Mouse (Mus musculus) liver, embryonic 18 days (tissue): Measurements from ENCODE around the gene Drap1. TPM values are rescaled to one million over a fixed set of nuclear protein-coding genes. Genes with fewer than 3 reads are reported as not detected.

ENCODE experiments used
- polyA plus RNA-seq: library from polyadenylated mRNA; depleted of rRNA; stranded (reverse); fragments of >200 nt; gene quantifications from 2 replicates; pipeline ENCODE4 v1.2.3, GENCODE M21; 2012; rRNA removed

Gene Drap1
- polyA plus RNA-seq: 58.1 and 59.6 TPM in 2 replicates

GRCm38 (mm10) chr19:5424782-5425741, at the start of gene Drap1, which contains the start of gene AI837181:
Drap1 (minus strand) TSS chr19:5424979.
AI837181 (plus strand) TSS chr19:5425144.

GRCm38 (mm10) chr19:5473720-5474119, 48.9 kb upstream of the Drap1 start, which contains the start of gene Efemp2:
Efemp2 (plus strand) TSS chr19:5473954.

GRCm38 (mm10) chr19:5468374-5468773, 43.6 kb upstream of the Drap1 start, which contains the start of gene Ctsw:
Ctsw (minus strand) TSS chr19:5468507.

GRCm38 (mm10) chr19:5460465-5460911, 35.7 kb upstream of the Drap1 start, which contains the start of gene Fibp:
Fibp (plus strand) TSS chr19:5460615.

GRCm38 (mm10) chr19:5457746-5458442, 33.1 kb upstream of the Drap1 start, which contains the start of gene Ccdc85b:
Ccdc85b (minus strand) TSS chr19:5457894.

GRCm38 (mm10) chr19:5447515-5448353, 23.0 kb upstream of the Drap1 start, which contains the start of gene Fosl1:
Fosl1 (plus strand) TSS chr19:5447547.

GRCm38 (mm10) chr19:5402293-5402692, 22.5 kb downstream of the Drap1 start, which contains the start of gene Tsga10ip:
Tsga10ip (minus strand) TSS chr19:5402526.

GRCm38 (mm10) chr19:5388588-5389242, 36.1 kb downstream of the Drap1 start, which contains the start of gene Sart1:
Sart1 (minus strand) TSS chr19:5388703.

Other genes with a start within 250 kb of the Drap1 start
- 4.7 and 5.9 TPM in 2 replicates for gene Pacs1, start 151.9 kb downstream of the Drap1 start, polyA plus RNA-seq
- gene Sf3b2, start 129.5 kb downstream of the Drap1 start, polyA plus RNA-seq: 39.5 and 46.2 TPM in 2 replicates
- not detected in 2 replicates for gene Gal3st3, start 126.6 kb downstream of the Drap1 start, polyA plus RNA-seq
- gene Catsper1, start 89.2 kb downstream of the Drap1 start, polyA plus RNA-seq: not detected in 2 replicates
- 0.26 and 0.34 TPM in 2 replicates for gene Cst6, start 75.4 kb downstream of the Drap1 start, polyA plus RNA-seq
- 14.5 and 15.1 TPM in 2 replicates for gene Eif1ad, start 58.2 kb downstream of the Drap1 start, polyA plus RNA-seq
- 88.4 and 89.0 TPM in 2 replicates for gene Banf1, start 57.8 kb downstream of the Drap1 start, polyA plus RNA-seq
- 17.2 and 21.0 TPM in 2 replicates for gene Sart1, start 36.3 kb downstream of the Drap1 start, polyA plus RNA-seq
- 0.08 and 0.10 TPM in 2 replicates for gene Tsga10ip, start 22.5 kb downstream of the Drap1 start, polyA plus RNA-seq
- gene AI837181, start 165 bp upstream of the Drap1 start, polyA plus RNA-seq: 18.6 TPM in 2 replicates
- gene Fosl1, start 22.6 kb upstream of the Drap1 start, polyA plus RNA-seq: not detected in 2 replicates
- gene Ccdc85b, start 32.9 kb upstream of the Drap1 start, polyA plus RNA-seq: 1.1 and 1.2 TPM in 2 replicates
- gene Fibp, start 35.6 kb upstream of the Drap1 start, polyA plus RNA-seq: 28.7 and 31.9 TPM in 2 replicates
- gene Ctsw, start 43.5 kb upstream of the Drap1 start, polyA plus RNA-seq: 0.58 and 0.87 TPM in 2 replicates
- 10.1 and 10.4 TPM in 2 replicates for gene Efemp2, start 49.0 kb upstream of the Drap1 start, polyA plus RNA-seq
- gene Mus81, start 63.4 kb upstream of the Drap1 start, polyA plus RNA-seq: 13.3 and 13.4 TPM in 2 replicates
- gene Cfl1, start 65.5 kb upstream of the Drap1 start, polyA plus RNA-seq: 367 and 388 TPM in 2 replicates
- gene 1700020D05Rik, start 78.8 kb upstream of the Drap1 start, polyA plus RNA-seq: 0.47 and 0.61 TPM in 2 replicates
- 4.5 and 5.8 TPM in 2 replicates for gene Snx32, start 85.6 kb upstream of the Drap1 start, polyA plus RNA-seq
- gene Ovol1, start 135.7 kb upstream of the Drap1 start, polyA plus RNA-seq: 0.04 and 0.05 TPM in 2 replicates
- gene Ap5b1, start 143.0 kb upstream of the Drap1 start, polyA plus RNA-seq: 2.0 and 2.5 TPM in 2 replicates
- 55.8 and 61.9 TPM in 2 replicates for gene Rnaseh2c, start 176.9 kb upstream of the Drap1 start, polyA plus RNA-seq
- 23.7 and 30.7 TPM in 2 replicates for gene Kat5, start 185.3 kb upstream of the Drap1 start, polyA plus RNA-seq
- gene Rela, start 212.5 kb upstream of the Drap1 start, polyA plus RNA-seq: 16.8 and 17.9 TPM in 2 replicates
- gene Sipa1, start 238.7 kb upstream of the Drap1 start, polyA plus RNA-seq: 21.9 and 28.0 TPM in 2 replicates